Mouse (Mus musculus) limb, embryonic 15.5 days (tissue): ENCODE results near the gene Ppfibp1. TPM values are rescaled to one million over a fixed set of nuclear protein-coding genes. Genes with fewer than 3 reads are reported as not detected.

ENCODE experiments used
- ATAC-seq: fragments of 200-750 bp; cut with Nextera tagmentation; 2 replicates; pipeline ENCODE4 v1.8.0; 2017; ENCODE audit warnings: low read depth, moderate TSS enrichment; ENCODE audit not compliant: insufficient number of reproducible peaks, low FRiP score, low TSS enrichment
- H3K27ac ChIP-seq: fragments of 300-500 bp; sonication (generic); 2 replicates; pipeline ENCODE4 v1.5.1; 2015; ENCODE audit warnings: moderate library complexity, mild to moderate bottlenecking, inconsistent platforms
- H3K27me3 ChIP-seq: fragments of 300-500 bp; sonication (generic); 2 replicates; pipeline ENCODE4 v1.6.1; 2015; ENCODE audit warnings: inconsistent platforms
- H3K36me3 ChIP-seq: fragments of 300-500 bp; sonication (generic); 2 replicates; pipeline ENCODE4 v1.6.1; 2015; ENCODE audit warnings: inconsistent platforms
- H3K4me1 ChIP-seq: fragments of 300-500 bp; sonication (generic); 2 replicates; pipeline ENCODE4 v1.6.1; 2015; ENCODE audit warnings: inconsistent platforms
- H3K4me2 ChIP-seq: fragments of 300-500 bp; sonication (generic); 2 replicates; pipeline ENCODE4 v1.6.1; 2015; ENCODE audit warnings: mild to moderate bottlenecking, inconsistent platforms
- H3K4me3 ChIP-seq: fragments of 300-500 bp; sonication (generic); 2 replicates; pipeline ENCODE4 v1.5.1; 2015; ENCODE audit warnings: mild to moderate bottlenecking, inconsistent platforms
- H3K9ac ChIP-seq: fragments of 300-500 bp; sonication (generic); 2 replicates; pipeline ENCODE4 v1.6.1; 2015; ENCODE audit warnings: inconsistent platforms
- H3K9me3 ChIP-seq: fragments of 300-500 bp; sonication (generic); 2 replicates; pipeline ENCODE4 v1.6.1; 2016; ENCODE audit warnings: inconsistent platforms
- WGBS: fragments of 180-500 bp; shearing (Covaris S2); methylation state at CpG from one replicate; pipeline ENCODE4 v1.1.7; 2015; 5-methylcytosine and 5-hydroxymethylcytosine counted together
- polyA plus RNA-seq: library from polyadenylated mRNA; unstranded; fragments of >200 nt; fragmentation: Nextera tagmentation; extraction: Ambion mirVana; gene quantifications from 2 replicates; pipeline ENCODE4 v1.2.1, GENCODE M21; 2015

The Ppfibp1 gene
- polyA plus RNA-seq, 1 experiment from 2014 or later: 63.5 TPM

DNA sequence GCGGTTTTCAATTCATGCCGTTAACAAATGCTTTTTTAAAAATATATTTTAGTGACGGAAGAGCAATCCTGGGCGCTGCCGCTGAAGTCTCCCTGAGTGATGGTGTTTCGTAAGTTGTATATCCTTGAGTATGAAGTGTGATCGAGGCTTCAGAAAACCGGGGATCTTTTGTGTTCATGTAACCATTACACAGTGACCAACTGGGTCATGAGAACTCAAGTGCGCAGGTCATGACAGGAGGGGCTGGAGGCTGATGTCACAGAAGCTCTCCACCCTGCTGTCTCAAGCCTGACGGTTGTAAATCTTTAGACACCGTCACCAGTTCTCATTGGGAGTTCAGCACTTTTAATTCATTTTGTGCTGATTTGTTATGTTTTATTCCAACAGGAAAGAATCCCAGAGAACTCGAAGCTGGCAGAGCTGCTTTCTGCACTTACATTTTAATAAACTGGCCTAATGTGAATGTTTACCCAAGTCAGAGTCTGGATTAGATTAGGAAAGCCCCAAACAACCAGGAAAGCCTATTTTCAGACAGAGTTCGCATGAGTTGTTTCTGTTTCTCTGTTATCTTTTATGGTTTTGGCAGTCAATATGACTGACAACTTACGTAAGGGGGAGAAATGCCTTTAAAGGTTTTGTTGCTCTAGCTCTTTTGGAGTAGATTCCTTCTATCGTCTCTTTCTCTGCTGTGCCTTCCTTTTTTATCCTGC, 122.7 kb downstream of the Ppfibp1 start:
- 69% methylated on average over 15 of the region's 15 CpGs for whole genome bisulfite sequencing
- ATAC-seq: no peak
- H3K4me2 ChIP-seq: no peak overlapping the region

DNA sequence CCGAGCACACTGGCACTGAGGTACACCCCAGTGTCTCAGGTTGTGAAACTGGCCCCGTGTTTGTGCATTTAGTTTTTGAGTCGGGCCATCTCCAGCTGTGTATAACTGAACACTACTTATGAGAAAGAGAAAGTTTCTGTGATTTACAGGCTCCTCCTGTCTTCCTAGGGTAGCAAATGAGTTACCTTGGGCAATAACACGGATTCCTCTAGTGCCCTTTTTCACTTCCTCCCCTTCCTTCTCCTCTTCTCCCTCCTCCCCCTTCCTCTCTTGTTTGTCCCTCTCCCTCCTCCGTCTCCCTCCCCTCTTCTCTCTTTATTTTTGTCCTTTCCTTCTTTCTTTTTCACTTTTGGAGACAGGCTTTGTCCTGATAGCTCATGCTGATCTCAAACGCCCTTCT, 123.3 kb downstream of the Ppfibp1 start:
- H3K36me3 ChIP-seq: peaks cover 61% of the 10 kb centered on the region

More for the DNA sequence above, 122.7 kb downstream of the Ppfibp1 start:
- Histone ChIP-seq H3K27me3 (no peaks in the 10 kb centered on the region), H3K9me3 (no peaks in the 10 kb centered on the region), H3K4me1 (no peaks in the 10 kb centered on the region), H3K36me3 (peaks cover 58% of the 10 kb centered on the region), H3K4me3 (no peak overlapping the region), H3K9ac (no peak overlapping the region), H3K27ac (0 out of 2 replicates have a peak overlapping the region, but pooled peaks have one; percentile 23)

DNA sequence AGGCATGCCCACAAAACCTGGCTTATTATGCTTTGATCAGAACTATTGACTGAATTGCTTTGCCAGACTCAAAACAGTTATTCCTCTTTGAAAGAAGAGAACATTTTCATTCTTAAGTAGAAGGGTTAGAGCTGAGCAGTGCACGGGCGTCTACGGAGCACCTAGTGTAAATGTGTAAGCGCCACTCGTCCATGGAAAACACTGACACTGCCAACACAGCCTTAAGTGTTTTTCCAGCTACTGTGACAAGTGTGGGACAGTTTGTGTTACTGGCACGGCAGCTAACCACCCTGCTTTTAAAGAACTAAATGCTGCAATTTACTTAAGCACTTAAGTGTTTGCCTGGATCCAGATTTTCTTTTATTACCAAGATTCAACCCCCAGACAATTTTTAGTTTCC, 123.7 kb downstream of the Ppfibp1 start:
- WGBS: 59% methylated on average over 6 of the region's 6 CpGs
- Histone ChIP-seq H3K4me1 (no peaks in the 10 kb centered on the region), H3K27me3 (no peaks in the 10 kb centered on the region), H3K9ac (no peak overlapping the region), H3K36me3 (peaks cover 60% of the 10 kb centered on the region), H3K4me3 (no peak overlapping the region), H3K4me2 (no peak overlapping the region), H3K9me3 (no peaks in the 10 kb centered on the region), H3K27ac (no peak overlapping the region)
- ATAC-seq: no peak

More for the DNA sequence above, 123.3 kb downstream of the Ppfibp1 start:
- H3K27me3 ChIP-seq: no peaks in the 10 kb centered on the region
- no peaks in the 10 kb centered on the region for H3K4me1 ChIP-seq
- WGBS: 53% methylated on average over 6 of the region's 6 CpGs
- no peak overlapping the region for H3K4me2 ChIP-seq
- H3K9me3 ChIP-seq: no peaks in the 10 kb centered on the region
- no peak overlapping the region for H3K4me3 ChIP-seq
- 0 out of 2 replicates have a peak overlapping the region, but pooled peaks have one; percentile 23 for H3K27ac ChIP-seq
- H3K9ac ChIP-seq: no peak overlapping the region
- ATAC-seq: no peak

DNA sequence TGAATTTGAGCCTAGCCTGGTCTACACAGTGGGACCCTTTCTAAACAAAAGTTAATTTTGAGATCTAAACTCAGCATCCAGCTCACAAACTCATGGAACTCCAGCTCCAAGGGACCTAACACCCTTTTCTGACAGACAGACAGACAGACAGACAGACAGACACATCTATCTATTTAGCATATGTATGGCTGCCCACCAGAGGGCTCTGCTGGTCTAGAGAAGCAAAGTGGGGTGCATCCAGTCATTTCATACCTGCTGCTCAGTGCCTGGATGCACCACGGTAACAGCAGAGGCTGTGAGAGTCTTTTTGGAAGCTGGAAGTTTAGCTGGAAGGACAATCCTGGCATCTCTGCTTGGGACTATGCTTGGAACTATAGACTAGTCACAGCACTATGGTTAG, 125.3 kb downstream of the Ppfibp1 start:
- H3K4me3 ChIP-seq: no peak overlapping the region
- no peak overlapping the region for H3K9ac ChIP-seq
- WGBS: 77% methylated on average over 1 of the region's 1 CpGs
- H3K36me3 ChIP-seq: peaks cover 56% of the 10 kb centered on the region
- no peak overlapping the region for H3K4me2 ChIP-seq
- H3K27me3 ChIP-seq: no peaks in the 10 kb centered on the region
- ATAC-seq: no peak
- no peaks in the 10 kb centered on the region for H3K9me3 ChIP-seq
- no peaks in the 10 kb centered on the region for H3K4me1 ChIP-seq
- H3K27ac ChIP-seq: no peak overlapping the region

DNA sequence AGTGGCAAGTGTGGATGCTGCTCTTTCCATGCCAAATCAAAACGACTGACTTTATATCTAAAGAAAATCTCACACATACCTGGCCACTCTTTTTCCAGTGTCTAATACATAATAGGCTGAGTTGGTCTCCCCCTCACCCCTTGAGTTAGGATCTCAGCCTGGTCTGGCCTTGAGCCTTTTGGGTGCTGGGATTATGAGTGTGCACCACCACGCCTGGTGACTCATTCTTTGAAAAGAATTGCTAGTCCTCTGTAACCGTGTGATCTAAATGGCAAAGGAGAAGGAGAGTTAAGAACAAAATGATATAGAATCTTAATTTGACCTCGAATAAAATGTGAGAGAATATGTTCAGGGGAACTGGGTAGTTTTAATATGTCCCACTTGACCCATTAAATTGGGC, 129.6 kb downstream of the Ppfibp1 start:
- H3K27me3 ChIP-seq: no peaks in the 10 kb centered on the region
- no peak for ATAC-seq
- no peak overlapping the region for H3K9ac ChIP-seq
- H3K4me3 ChIP-seq: no peak overlapping the region
- no peak overlapping the region for H3K27ac ChIP-seq
- H3K4me1 ChIP-seq: no peaks in the 10 kb centered on the region
- WGBS: 82% methylated on average over 4 of the region's 4 CpGs
- H3K9me3 ChIP-seq: no peaks in the 10 kb centered on the region
- H3K36me3 ChIP-seq: peaks cover 75% of the 10 kb centered on the region
- no peak overlapping the region for H3K4me2 ChIP-seq

DNA sequence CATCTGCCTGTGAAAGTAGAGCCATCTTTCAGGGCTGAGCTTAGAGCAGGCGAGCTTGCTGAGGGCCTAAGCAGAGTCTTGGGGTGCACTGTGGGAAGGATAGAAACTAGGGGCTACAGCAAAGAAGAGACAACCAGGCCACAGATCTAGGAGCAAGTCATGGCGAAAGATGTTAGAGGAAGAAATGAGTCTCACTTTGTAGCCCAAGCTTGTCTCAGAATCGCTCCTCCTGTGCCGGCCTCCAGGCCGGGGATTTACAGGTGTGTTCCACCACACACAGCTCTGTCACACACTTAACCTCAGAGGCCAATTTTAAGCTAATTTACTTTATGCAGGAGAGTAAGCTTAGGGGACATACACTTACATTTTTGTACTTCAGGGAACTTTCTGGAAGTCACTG, 130.1 kb downstream of the Ppfibp1 start:
- Histone ChIP-seq H3K9me3 (no peaks in the 10 kb centered on the region), H3K4me2 (no peak overlapping the region), H3K27ac (no peak overlapping the region), H3K27me3 (no peaks in the 10 kb centered on the region), H3K9ac (no peak overlapping the region), H3K36me3 (peaks cover 75% of the 10 kb centered on the region), H3K4me3 (no peak overlapping the region), H3K4me1 (no peaks in the 10 kb centered on the region)
- 93% methylated on average over 5 of the region's 5 CpGs for WGBS
- ATAC-seq: no peak

DNA sequence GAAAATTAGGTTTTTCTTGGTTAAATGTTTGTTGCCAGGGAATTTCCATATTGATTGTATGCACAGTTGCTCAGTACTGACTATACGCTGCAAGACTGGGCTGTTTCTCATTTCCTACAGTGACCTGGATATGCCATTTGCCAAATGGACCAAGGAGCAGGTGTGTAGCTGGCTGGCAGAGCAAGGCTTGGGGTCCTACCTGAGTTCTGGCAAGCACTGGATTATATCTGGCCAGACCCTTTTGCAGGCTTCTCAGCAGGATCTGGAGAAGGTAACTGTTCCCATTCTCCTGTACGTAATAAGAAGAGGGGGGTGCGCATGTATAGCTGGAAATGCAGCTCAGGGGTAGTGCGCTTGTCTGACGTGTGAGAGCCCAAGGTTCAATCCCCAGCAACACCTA, 132.9 kb downstream of the Ppfibp1 start:
- Histone ChIP-seq H3K9me3 (no peaks in the 10 kb centered on the region), H3K36me3 (peaks cover 65% of the 10 kb centered on the region)

DNA sequence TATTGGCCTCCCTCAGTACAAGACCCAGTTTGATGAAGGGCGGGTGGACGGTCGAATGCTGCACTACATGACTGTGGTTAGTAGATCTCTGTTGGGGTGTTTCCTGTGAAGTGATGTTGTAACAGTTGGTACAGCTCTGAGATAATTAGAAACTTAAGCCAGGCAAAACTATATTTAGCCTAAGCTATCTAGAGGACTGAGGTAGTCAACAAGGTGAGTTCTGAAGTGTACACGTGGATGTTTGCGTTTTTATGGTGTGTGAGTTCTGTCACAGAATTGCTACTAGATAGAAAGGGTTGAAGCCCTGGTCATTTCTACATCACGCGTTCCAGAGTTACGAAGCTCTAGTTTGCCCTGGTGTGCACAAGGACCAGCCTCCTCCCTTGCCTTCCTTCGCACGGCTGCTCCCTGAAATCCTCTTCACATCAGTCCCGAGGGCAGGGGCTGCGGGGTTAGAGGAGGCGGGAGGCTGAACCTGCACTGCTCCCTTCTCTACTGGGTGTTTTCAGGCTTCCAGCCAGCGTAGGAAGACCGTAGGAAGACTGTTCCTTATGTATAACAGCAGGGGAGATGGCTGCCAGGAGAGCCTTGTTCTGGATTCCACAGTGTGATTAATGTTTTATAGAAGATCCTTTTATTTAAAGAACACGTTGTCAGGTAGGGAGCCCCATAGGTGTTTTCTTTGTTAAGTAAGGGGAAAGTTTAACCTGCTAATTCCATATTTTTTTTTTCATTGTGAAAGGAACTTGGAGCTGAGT, 134.3 kb downstream of the Ppfibp1 start:
- ATAC-seq: no peak
- WGBS: 84% methylated on average over 16 of the region's 16 CpGs
- no peak overlapping the region for H3K9ac ChIP-seq
- H3K4me1 ChIP-seq: no peaks in the 10 kb centered on the region
- peaks cover 71% of the 10 kb centered on the region for H3K36me3 ChIP-seq
- H3K4me3 ChIP-seq: no peak overlapping the region
- H3K4me2 ChIP-seq: no peak overlapping the region
- H3K27ac ChIP-seq: no peak overlapping the region
- no peaks in the 10 kb centered on the region for H3K27me3 ChIP-seq
- H3K9me3 ChIP-seq: no peaks in the 10 kb centered on the region

More for the DNA sequence above, 132.9 kb downstream of the Ppfibp1 start:
- H3K27ac ChIP-seq: no peak overlapping the region
- no peak overlapping the region for H3K9ac ChIP-seq
- H3K4me2 ChIP-seq: no peak overlapping the region
- H3K4me3 ChIP-seq: no peak overlapping the region
- no peaks in the 10 kb centered on the region for H3K4me1 ChIP-seq
- no peak for ATAC-seq
- WGBS: 85% methylated on average over 5 of the region's 5 CpGs
- no peaks in the 10 kb centered on the region for H3K27me3 ChIP-seq

DNA sequence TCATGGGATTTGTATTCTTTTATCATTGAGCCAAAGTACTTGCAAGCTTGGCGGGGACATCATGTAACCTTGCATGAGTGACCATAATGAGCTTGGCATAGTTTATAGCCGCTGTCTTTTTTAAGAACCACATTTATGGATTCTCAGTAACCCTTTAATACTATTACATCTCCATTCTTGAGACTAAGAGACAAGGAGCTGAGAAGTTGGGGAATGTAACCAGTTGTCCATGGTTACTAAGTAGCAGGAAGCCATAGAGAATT, 134.8 kb downstream of the Ppfibp1 start:
- Histone ChIP-seq H3K4me1 (no peaks in the 10 kb centered on the region), H3K9ac (no peak overlapping the region), H3K27ac (no peak overlapping the region), H3K4me2 (no peak overlapping the region), H3K9me3 (no peaks in the 10 kb centered on the region), H3K36me3 (peaks cover 72% of the 10 kb centered on the region), H3K27me3 (no peaks in the 10 kb centered on the region), H3K4me3 (no peak overlapping the region)
- no peak for ATAC-seq
- WGBS: 78% methylated on average over 2 of the region's 2 CpGs

DNA sequence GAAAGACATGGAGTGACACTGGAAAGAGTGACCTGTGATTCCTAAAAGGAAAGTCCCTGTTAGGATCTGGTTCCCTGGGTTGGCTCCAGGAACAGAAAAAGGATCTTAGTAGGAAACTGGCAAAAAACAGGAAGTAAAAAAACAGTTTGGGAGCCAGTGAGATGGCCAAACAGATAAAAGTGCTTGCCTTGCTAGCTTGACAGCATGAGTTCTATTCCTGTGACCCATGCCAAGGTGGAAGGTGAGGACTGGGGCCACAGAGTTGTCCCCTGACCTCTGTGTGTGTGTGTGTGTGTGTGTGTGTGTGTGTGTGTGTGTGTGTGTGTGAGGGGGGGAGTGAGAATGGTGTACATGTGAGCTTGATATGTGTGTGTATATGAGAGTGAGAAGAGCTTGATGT, 135.3 kb downstream of the Ppfibp1 start:
- Histone ChIP-seq H3K27ac (no peak overlapping the region), H3K4me3 (no peak overlapping the region), H3K9ac (no peak overlapping the region), H3K36me3 (peaks cover 74% of the 10 kb centered on the region), H3K27me3 (no peaks in the 10 kb centered on the region), H3K4me2 (no peak overlapping the region), H3K4me1 (no peaks in the 10 kb centered on the region), H3K9me3 (no peaks in the 10 kb centered on the region)
- no peak for ATAC-seq

DNA sequence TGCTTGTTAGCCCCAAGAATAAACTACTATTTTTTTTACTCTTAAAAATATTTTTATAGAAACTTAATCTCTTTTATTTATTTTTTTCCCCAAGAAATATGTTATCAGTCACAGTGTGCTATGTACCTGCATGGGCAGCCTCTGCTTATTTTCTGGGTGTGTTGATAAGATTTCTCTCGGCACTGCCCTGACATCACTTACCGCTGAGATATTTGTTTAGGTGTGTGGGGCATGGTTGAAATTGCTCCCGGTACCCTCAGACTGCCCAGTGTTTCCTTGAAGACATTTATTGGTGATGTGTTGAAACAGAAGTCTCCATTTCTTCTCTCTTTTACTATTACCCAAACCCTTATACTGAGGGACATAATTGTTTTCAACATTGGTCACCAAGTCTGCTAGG, 136.5 kb downstream of the Ppfibp1 start:
- Histone ChIP-seq H3K4me3 (no peak overlapping the region), H3K36me3 (peaks cover 77% of the 10 kb centered on the region)
- WGBS: 89% methylated on average over 3 of the region's 3 CpGs

DNA sequence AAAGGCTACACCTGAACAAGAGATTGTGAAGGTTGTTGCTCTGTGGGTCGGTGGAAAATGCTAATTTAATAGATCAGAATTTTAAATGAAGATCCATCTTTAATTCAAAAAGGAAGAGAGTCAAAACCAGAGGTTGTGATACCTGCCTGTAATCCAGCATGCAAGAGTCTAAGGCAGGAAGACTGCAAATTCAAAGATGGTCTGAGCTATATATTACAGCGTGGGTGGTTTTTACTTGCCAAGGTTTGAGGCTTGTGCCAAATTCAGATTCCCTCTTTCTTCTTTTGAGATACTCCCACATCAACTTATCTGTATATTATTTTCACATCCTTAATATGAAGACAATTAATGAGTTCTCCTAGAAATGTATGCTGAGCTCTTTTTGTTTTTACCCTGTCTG, 140.1 kb downstream of the Ppfibp1 start:
- WGBS: 89% methylated on average over 2 of the region's 2 CpGs
- no peak overlapping the region for H3K27ac ChIP-seq
- H3K4me1 ChIP-seq: no peaks in the 10 kb centered on the region
- no peaks in the 10 kb centered on the region for H3K27me3 ChIP-seq
- no peaks in the 10 kb centered on the region for H3K9me3 ChIP-seq
- peaks cover 81% of the 10 kb centered on the region for H3K36me3 ChIP-seq
- H3K9ac ChIP-seq: no peak overlapping the region
- ATAC-seq: no peak
- no peak overlapping the region for H3K4me2 ChIP-seq
- no peak overlapping the region for H3K4me3 ChIP-seq

More for the DNA sequence above, 136.5 kb downstream of the Ppfibp1 start:
- ATAC-seq: no peak
- no peaks in the 10 kb centered on the region for H3K27me3 ChIP-seq
- H3K4me2 ChIP-seq: no peak overlapping the region
- H3K9me3 ChIP-seq: no peaks in the 10 kb centered on the region
- no peak overlapping the region for H3K9ac ChIP-seq
- H3K27ac ChIP-seq: no peak overlapping the region
- H3K4me1 ChIP-seq: no peaks in the 10 kb centered on the region
